Mouse (Mus musculus) small intestine, adult 2 months (tissue): Measurements from ENCODE around the gene Ascl5. TPM values are rescaled to one million over a fixed set of nuclear protein-coding genes. Genes with fewer than 3 reads are reported as not detected.

ENCODE experiments used
- H3K27ac ChIP-seq: fragments of 200-500 bp; 2 replicates; pipeline ENCODE4 v1.5.1; 2012; ENCODE audit warnings: low read depth, low read length, control low read depth, inconsistent platforms; ENCODE audit not compliant: insufficient read depth
- H3K27me3 ChIP-seq: fragments of 200-500 bp; 2 replicates; pipeline ENCODE4 v1.6.1; 2012; ENCODE audit warnings: mild to moderate bottlenecking, moderate library complexity, low read length, inconsistent platforms; ENCODE audit not compliant: control insufficient read depth, insufficient read depth
- H3K36me3 ChIP-seq: fragments of 200-500 bp; 2 replicates; pipeline ENCODE4 v1.6.1; 2012; ENCODE audit warnings: mild to moderate bottlenecking, low read length, control low read depth, inconsistent platforms; ENCODE audit not compliant: control insufficient read depth, insufficient read depth
- H3K4me1 ChIP-seq: fragments of 200-500 bp; 2 replicates; pipeline ENCODE4 v1.6.1; 2012; ENCODE audit warnings: low read length, inconsistent platforms, mixed read lengths; ENCODE audit not compliant: control insufficient read depth, insufficient read depth, insufficient read length
- H3K4me3 ChIP-seq: fragments of 200-500 bp; 2 replicates; pipeline ENCODE4 v1.5.1; 2012; ENCODE audit warnings: low read depth, mild to moderate bottlenecking, control low read depth, inconsistent platforms, low read length, moderate library complexity
- CTCF ChIP-seq: fragments of 200-500 bp; IDR thresholded peaks from 2 replicates; pipeline ENCODE4 v1.5.1; 2012; ENCODE audit warnings: low read depth, mild to moderate bottlenecking, control low read depth, inconsistent platforms, low read length, moderate library complexity, mixed read lengths; ENCODE audit not compliant: insufficient replicate concordance, insufficient read length; ENCODE audit errors: extremely low read depth
- POLR2A ChIP-seq: fragments of 200-500 bp; IDR thresholded peaks from 2 replicates; pipeline ENCODE4 v1.6.1; 2012; ENCODE audit warnings: low read depth, mild to moderate bottlenecking, control low read depth, inconsistent platforms, low read length, moderate library complexity
- WGBS: fragments of 180-500 bp; shearing (Covaris S2); methylation state at CpG from one replicate; pipeline ENCODE4 v1.1.7; 2018; 5-methylcytosine and 5-hydroxymethylcytosine counted together
- polyA plus RNA-seq: library from polyadenylated mRNA; depleted of rRNA; stranded (reverse); fragments of >200 nt; gene quantifications from 2 replicates; pipeline ENCODE4 v1.2.3, GENCODE M21; 2012

Gene Ascl5
- polyA plus RNA-seq, 1 experiment = not detected

DNA sequence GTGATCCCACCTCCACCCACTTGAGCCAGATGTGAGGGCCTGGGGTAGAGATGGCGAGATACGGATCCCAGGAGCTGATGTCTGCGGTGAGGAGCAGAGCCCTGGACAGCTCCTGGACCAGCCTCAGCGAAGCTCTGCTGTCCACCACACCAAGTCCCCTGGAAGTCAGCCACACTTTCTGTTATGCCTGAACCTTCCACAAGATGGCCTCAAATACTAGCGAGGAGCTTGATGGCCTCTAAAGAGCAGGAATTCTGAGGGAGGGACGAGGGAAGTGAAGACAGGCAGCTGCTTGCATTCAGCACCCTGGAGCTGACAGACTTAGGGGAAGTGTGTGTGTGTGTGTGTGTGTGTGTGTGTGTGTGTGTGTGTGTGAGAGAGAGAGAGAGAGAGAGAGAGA is 861 bp downstream of the Ascl5 start:
- Histone ChIP-seq H3K4me1 (no peaks in the 10 kb centered on the region; the same call in 1 of the 2 replicates), H3K36me3 (no peaks in the 10 kb centered on the region), H3K4me3 (peak overlapping the region; percentile 17; the same call in 1 of the 2 replicates), H3K27me3 (peaks cover 18% of the 10 kb centered on the region), H3K27ac (no peak overlapping the region)
- WGBS = 2% methylated on average over 6 of the region's 6 CpGs
- TF ChIP-seq CTCF (peak; percentile 46; the same call in 1 of the 2 replicates), POLR2A (no peak)

DNA sequence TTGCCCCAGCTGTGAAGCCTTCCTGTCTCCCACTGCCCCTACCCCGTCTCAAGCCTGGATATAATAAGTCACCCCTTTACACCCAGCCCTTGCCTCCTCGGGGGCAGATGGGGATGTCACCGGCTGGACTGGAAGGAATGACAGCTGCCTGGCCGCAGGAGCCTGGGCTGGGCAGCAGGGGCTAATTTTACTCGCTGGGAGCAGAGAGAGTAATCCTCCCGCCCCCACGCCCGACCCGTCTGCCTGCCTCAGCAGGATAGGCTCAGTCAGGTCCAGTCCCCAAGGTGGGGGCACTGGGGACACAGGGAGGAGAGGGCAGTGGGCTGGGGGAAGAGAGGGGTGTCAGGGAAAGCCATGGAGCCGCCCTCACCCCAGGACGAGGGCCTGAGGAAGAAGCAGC is 1.9 kb downstream of the Ascl5 start, which contains the start of gene Cacna1s:
Gene Cacna1s, plus strand, starts transcription at position 204 of the 400 bp plus-strand sequence.
- no peak within 1 kb of the TSS for H3K27ac ChIP-seq
- H3K4me1 ChIP-seq = no peaks in the 10 kb centered on the region; the same call in 1 of the 2 replicates
- H3K27me3 ChIP-seq = peaks cover 18% of the 10 kb centered on the region
- H3K4me3 ChIP-seq = no peak within 1 kb of the TSS
- H3K36me3 ChIP-seq = no peaks in the 10 kb centered on the region
- 62% methylated on average over 11 of the region's 11 CpGs for WGBS
- TF ChIP-seq POLR2A (no peak), CTCF (no peak)

DNA sequence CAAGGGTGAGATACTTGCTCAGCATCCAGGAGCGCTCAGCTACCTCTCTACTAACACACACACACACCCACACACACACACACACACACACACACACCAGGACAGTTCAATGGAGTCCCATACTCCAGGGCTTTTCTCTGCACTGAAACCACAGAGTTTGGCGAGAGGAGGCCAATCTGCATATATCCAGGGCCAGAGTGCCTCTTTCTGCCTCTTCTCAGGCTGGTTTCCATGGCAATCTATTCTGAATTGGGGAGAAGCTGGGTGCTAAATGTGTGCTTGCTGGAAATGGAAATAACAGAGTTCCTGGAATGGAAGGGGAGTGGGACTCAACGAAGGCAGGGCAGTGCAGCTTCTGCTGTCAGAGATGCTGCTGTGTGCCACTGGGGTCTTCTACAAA is 5.2 kb downstream of the Ascl5 start:
- H3K36me3 ChIP-seq = no peaks in the 10 kb centered on the region
- peaks cover 3% of the 10 kb centered on the region for H3K4me1 ChIP-seq
- no peak overlapping the region for H3K4me3 ChIP-seq
- H3K27me3 ChIP-seq = peaks cover 11% of the 10 kb centered on the region
- 88% methylated on average over 3 of the region's 3 CpGs for WGBS
- H3K27ac ChIP-seq = no peak overlapping the region
- TF ChIP-seq CTCF = no peak
- no peak for TF ChIP-seq POLR2A

DNA sequence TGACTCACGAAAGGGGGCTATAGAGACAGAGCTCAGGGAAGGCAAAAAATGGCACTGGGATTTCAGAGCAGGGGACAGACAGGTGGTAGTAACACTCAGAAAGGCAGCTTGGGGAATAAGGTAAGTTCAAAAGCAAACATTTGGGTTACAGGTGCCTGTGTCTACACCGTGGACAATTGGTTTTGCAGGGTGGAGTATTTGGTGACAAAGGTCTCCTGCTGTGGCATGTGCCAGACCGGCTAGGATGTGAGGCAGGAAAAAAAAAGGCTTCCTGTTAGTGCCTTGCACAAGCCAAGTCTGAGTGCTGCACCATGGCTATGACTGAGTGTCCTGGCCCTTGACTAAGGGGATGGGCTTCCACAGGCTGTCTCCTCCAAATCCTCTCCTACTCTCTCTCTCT is 8.0 kb downstream of the Ascl5 start:
- no peak for TF ChIP-seq CTCF
- TF ChIP-seq POLR2A = no peak
- no peak overlapping the region for H3K27ac ChIP-seq
- H3K4me3 ChIP-seq = no peak overlapping the region
- WGBS = 16% methylated on average over 3 of the region's 3 CpGs
- no peaks in the 10 kb centered on the region for H3K27me3 ChIP-seq
- no peaks in the 10 kb centered on the region for H3K36me3 ChIP-seq
- peaks cover 3% of the 10 kb centered on the region; the same call in 1 of the 2 replicates for H3K4me1 ChIP-seq

DNA sequence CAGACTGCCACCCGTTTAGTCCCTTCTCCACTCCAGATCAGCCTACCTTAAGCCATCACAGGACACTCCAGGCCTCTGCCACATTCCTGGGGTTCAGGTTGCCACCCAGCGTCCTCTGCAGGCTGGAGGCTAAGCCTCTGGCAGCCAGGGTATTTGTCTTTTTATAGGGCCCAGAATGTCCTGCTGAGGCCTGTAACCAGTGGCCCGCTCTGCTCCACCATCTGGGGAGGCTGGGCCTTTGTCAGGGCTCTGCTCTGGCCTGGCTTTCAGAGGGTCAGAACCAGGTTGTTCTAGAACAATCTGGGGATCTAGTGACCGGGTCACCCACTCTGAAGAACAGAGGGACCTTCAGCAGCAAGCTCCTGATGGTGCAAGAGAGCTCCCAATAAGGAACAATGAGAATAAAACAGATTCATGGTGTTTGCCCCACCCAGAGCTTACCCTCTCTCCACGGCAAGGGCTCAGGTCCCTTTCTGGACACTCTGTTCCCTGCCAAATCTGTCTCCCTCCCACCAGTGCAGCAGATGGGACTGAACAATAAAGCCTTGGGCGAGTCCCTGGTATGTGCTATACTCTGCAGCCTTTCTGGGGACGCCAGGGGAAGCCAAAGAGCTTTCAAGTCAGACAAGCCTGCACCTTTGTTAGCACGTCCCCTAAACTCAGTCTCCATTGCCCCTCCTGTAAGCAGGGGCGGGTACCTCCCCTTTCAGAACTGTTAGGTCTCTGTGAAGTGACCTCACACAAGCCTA is 10.6 kb downstream of the Ascl5 start:
- Histone ChIP-seq H3K27ac (no peak overlapping the region), H3K4me3 (no peak overlapping the region), H3K4me1 (peaks cover 3% of the 10 kb centered on the region; the same call in 1 of the 2 replicates), H3K27me3 (no peaks in the 10 kb centered on the region), H3K36me3 (no peaks in the 10 kb centered on the region)
- WGBS = 62% methylated on average over 9 of the region's 9 CpGs
- TF ChIP-seq POLR2A (no peak), CTCF (no peak)

DNA sequence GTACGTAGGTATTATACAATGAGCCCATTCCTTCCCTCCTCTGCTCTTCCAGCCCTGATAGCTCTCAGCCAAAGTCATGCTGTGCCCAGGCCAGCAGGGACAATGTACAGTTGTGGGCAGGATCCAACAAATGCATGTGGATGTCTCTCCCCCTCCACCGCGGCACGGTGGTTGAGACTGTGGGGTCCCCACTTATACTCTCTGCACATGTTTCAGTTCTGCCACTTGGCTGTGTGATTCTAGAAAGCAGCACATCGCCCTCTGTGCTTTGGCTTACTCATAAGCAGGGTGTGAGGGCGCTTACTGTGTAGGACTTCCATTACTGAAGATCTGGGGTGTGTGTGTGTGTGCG is 11.2 kb downstream of the Ascl5 start:
- Histone ChIP-seq H3K36me3 (no peaks in the 10 kb centered on the region), H3K4me3 (no peak overlapping the region), H3K4me1 (peaks cover 3% of the 10 kb centered on the region; the same call in 1 of the 2 replicates), H3K27ac (no peak overlapping the region), H3K27me3 (no peaks in the 10 kb centered on the region)
- TF ChIP-seq POLR2A (no peak), CTCF (no peak)
- WGBS = 90% methylated on average over 7 of the region's 7 CpGs

DNA sequence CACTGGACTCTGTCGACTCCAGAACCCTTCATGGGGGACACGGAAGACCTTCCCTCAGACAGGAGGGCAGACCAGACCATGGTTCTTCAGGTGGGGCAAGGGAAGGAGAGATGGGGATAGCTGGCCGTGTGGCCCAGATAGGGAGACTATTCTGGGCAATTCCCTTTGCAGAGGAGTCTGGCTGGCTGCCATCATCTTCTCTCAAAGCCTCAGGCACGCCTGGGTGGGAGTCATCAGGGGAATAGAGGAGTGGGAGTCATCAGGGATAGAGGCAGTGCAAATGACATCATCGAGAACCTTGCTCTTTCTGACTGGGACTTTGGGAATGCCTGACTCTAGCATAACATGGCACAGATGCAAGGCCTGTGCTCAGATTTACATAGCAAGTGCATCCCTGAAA is 13.4 kb downstream of the Ascl5 start:
- 57% methylated on average over 5 of the region's 5 CpGs for WGBS
- no peak for TF ChIP-seq CTCF
- TF ChIP-seq POLR2A = no peak
- Histone ChIP-seq H3K4me1 (peaks cover 2% of the 10 kb centered on the region; the same call in 1 of the 2 replicates), H3K27me3 (no peaks in the 10 kb centered on the region), H3K4me3 (no peak overlapping the region), H3K36me3 (no peaks in the 10 kb centered on the region), H3K27ac (no peak overlapping the region)

DNA sequence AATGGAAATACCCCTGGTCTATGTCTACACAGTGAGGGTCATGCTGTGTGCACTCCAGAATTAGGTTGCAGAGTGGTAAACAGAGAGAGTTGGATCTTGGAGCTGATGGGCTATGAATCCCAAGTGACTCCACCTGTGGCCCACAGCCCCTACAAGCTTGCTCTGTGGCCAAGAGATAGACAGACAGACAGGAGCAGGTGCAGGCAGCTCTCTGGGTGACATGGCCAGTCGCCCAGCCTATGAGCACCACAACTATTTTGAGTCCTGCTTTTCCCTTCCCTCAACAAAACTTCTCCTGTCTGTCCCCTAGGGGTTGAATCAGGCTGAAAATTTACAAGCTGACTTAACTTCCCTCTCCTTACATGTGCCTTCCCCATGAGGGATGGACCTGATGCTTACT is 16.0 kb downstream of the Ascl5 start:
- Histone ChIP-seq H3K27me3 (no peaks in the 10 kb centered on the region), H3K36me3 (no peaks in the 10 kb centered on the region), H3K4me3 (no peak overlapping the region), H3K27ac (no peak overlapping the region), H3K4me1 (no peaks in the 10 kb centered on the region)
- TF ChIP-seq CTCF (no peak), POLR2A (no peak)
- WGBS = 54% methylated on average over 1 of the region's 1 CpGs
